Mouse (Mus musculus) cortical plate, adult 2 months (tissue): Measurements from ENCODE around the gene Tbxas1.

Experiments used
- CTCF ChIP-seq: fragments of 200-500 bp; IDR thresholded peaks from 2 replicates; pipeline ENCODE4 v1.5.1; 2011; ENCODE audit warnings: mild to moderate bottlenecking, control low read depth, low read length; ENCODE audit not compliant: insufficient read depth; ENCODE audit errors: extremely low read depth
- POLR2A ChIP-seq: fragments of 200-500 bp; IDR thresholded peaks from 2 replicates; pipeline ENCODE4 v1.6.1; 2011; ENCODE audit warnings: mild to moderate bottlenecking, low read length, control low read depth; ENCODE audit not compliant: insufficient read depth; ENCODE audit errors: extremely low read depth

GRCm38 (mm10) chr6:39074186-39074585 is 199.0 kb downstream of the Tbxas1 start:
- no peak for TF ChIP-seq CTCF
- TF ChIP-seq POLR2A, result no peak
